Mouse (Mus musculus): ENCODE measurements around the gene Eepd1. TPM values are rescaled to one million over a fixed set of nuclear protein-coding genes. Genes with fewer than 3 reads are reported as not detected.
A peak's percentile ranks its signal among the peaks of the same experiment; 100 is the strongest.

Gene Eepd1
- polyA plus RNA-seq, 1 experiment from 2014 or later = 13.7 TPM

GRCm38 (mm10) chr9:25496196-25496595, 14.8 kb downstream of the Eepd1 start:
- DNase-seq (ENCODE audit: low spot score) (no peak), ATAC-seq (ENCODE audit: low read depth) (peak; percentile 44; the same call in 1 of the 2 replicates)
- H3K4me1 ChIP-seq (ENCODE audit: control insufficient read depth, insufficient read depth, low read length) = no peaks in the 10 kb centered on the region
- H3K27ac ChIP-seq (replicated peaks; ENCODE audit: low read depth, low read length) = no peak overlapping the region
- no peaks in the 10 kb centered on the region for H3K27me3 ChIP-seq (replicated peaks; ENCODE audit: control insufficient read depth, insufficient read depth, low read length)
- no peak overlapping the region for H3K4me2 ChIP-seq (ENCODE audit: low read depth, low read length)
- H3K4me3 ChIP-seq (ENCODE audit: low read depth, low read length) = no peak overlapping the region
- no peaks in the 10 kb centered on the region for H3K36me3 ChIP-seq (ENCODE audit: control insufficient read depth, insufficient read depth, low read length)
- WGBS = 71% methylated on average over 4 of the region's 4 CpGs
- H3K9ac ChIP-seq (ENCODE audit: low read depth, low read length) = no peak overlapping the region
- no peaks in the 10 kb centered on the region for H3K9me3 ChIP-seq (ENCODE audit: control insufficient read depth, low read length)

GRCm38 (mm10) chr9:25496703-25497102, 15.4 kb downstream of the Eepd1 start:
- Histone ChIP-seq H3K9me3 (ENCODE audit: control insufficient read depth, low read length) (no peaks in the 10 kb centered on the region), H3K36me3 (ENCODE audit: control insufficient read depth, insufficient read depth, low read length) (no peaks in the 10 kb centered on the region), H3K9ac (ENCODE audit: low read depth, low read length) (no peak overlapping the region), H3K4me1 (ENCODE audit: control insufficient read depth, insufficient read depth, low read length) (no peaks in the 10 kb centered on the region), H3K4me2 (ENCODE audit: low read depth, low read length) (no peak overlapping the region), H3K27me3 (replicated peaks; ENCODE audit: control insufficient read depth, insufficient read depth, low read length) (no peaks in the 10 kb centered on the region), H3K4me3 (ENCODE audit: low read depth, low read length) (no peak overlapping the region), H3K27ac (replicated peaks; ENCODE audit: low read depth, low read length) (no peak overlapping the region)
- WGBS = 72% methylated on average over 2 of the region's 2 CpGs
- peak; percentile 17 for DNase-seq (ENCODE audit: low spot score)
- ATAC-seq (ENCODE audit: low read depth) = peak; percentile 83; the same call in 1 of the 2 replicates

GRCm38 (mm10) chr9:25498770-25499169, 17.4 kb downstream of the Eepd1 start:
- Histone ChIP-seq H3K36me3 (ENCODE audit: control insufficient read depth, insufficient read depth, low read length) (no peaks in the 10 kb centered on the region), H3K9me3 (ENCODE audit: control insufficient read depth, low read length) (no peaks in the 10 kb centered on the region), H3K4me1 (ENCODE audit: control insufficient read depth, insufficient read depth, low read length) (no peaks in the 10 kb centered on the region), H3K27me3 (replicated peaks; ENCODE audit: control insufficient read depth, insufficient read depth, low read length) (no peaks in the 10 kb centered on the region), H3K27ac (replicated peaks; ENCODE audit: low read depth, low read length) (no peak overlapping the region), H3K4me2 (ENCODE audit: low read depth, low read length) (no peak overlapping the region), H3K9ac (ENCODE audit: low read depth, low read length) (no peak overlapping the region), H3K4me3 (ENCODE audit: low read depth, low read length) (no peak overlapping the region)
- WGBS = 22% methylated on average over 4 of the region's 4 CpGs
- no peak for ATAC-seq (ENCODE audit: low read depth)
- peak; percentile 17 for DNase-seq (ENCODE audit: low spot score)

- no peaks in the 10 kb centered on the region for H3K27me3 ChIP-seq (replicated peaks; ENCODE audit: control insufficient read depth, insufficient read depth, low read length)
- 0 out of 2 replicates have a peak overlapping the region, but pooled peaks have one; percentile 5 for H3K9ac ChIP-seq (ENCODE audit: low read depth, low read length)
- no peak overlapping the region for H3K4me2 ChIP-seq (ENCODE audit: low read depth, low read length)
- H3K4me1 ChIP-seq (ENCODE audit: control insufficient read depth, insufficient read depth, low read length) = no peaks in the 10 kb centered on the region
- H3K27ac ChIP-seq (replicated peaks; ENCODE audit: low read depth, low read length) = no peak overlapping the region
- no peaks in the 10 kb centered on the region for H3K9me3 ChIP-seq (ENCODE audit: control insufficient read depth, low read length)
- no peak for DNase-seq (ENCODE audit: low spot score)
- no peak overlapping the region for H3K4me3 ChIP-seq (ENCODE audit: low read depth, low read length)
- H3K36me3 ChIP-seq (ENCODE audit: control insufficient read depth, insufficient read depth, low read length) = no peaks in the 10 kb centered on the region
- ATAC-seq (ENCODE audit: low read depth) = no peak
- WGBS = 38% methylated on average over 3 of the region's 3 CpGs
Observed at GRCm38 (mm10) chr9:25499306-25499705, 18.0 kb downstream of the Eepd1 start.

- WGBS = 89% methylated on average over 2 of the region's 2 CpGs
- Histone ChIP-seq H3K27ac (replicated peaks; ENCODE audit: low read depth, low read length) (no peak overlapping the region), H3K36me3 (ENCODE audit: control insufficient read depth, insufficient read depth, low read length) (no peaks in the 10 kb centered on the region), H3K4me2 (ENCODE audit: low read depth, low read length) (no peak overlapping the region), H3K9ac (ENCODE audit: low read depth, low read length) (no peak overlapping the region), H3K9me3 (ENCODE audit: control insufficient read depth, low read length) (no peaks in the 10 kb centered on the region), H3K4me1 (ENCODE audit: control insufficient read depth, insufficient read depth, low read length) (peaks cover 7% of the 10 kb centered on the region), H3K27me3 (replicated peaks; ENCODE audit: control insufficient read depth, insufficient read depth, low read length) (no peaks in the 10 kb centered on the region), H3K4me3 (ENCODE audit: low read depth, low read length) (no peak overlapping the region)
- DNase-seq (ENCODE audit: low spot score) (no peak), ATAC-seq (ENCODE audit: low read depth) (no peak)
Observed at GRCm38 (mm10) chr9:25500031-25500430, 18.7 kb downstream of the Eepd1 start.

- Histone ChIP-seq H3K36me3 (ENCODE audit: control insufficient read depth, insufficient read depth, low read length) (no peaks in the 10 kb centered on the region), H3K4me3 (ENCODE audit: low read depth, low read length) (no peak overlapping the region), H3K27ac (replicated peaks; ENCODE audit: low read depth, low read length) (no peak overlapping the region), H3K4me1 (ENCODE audit: control insufficient read depth, insufficient read depth, low read length) (peaks cover 11% of the 10 kb centered on the region), H3K27me3 (replicated peaks; ENCODE audit: control insufficient read depth, insufficient read depth, low read length) (no peaks in the 10 kb centered on the region), H3K4me2 (ENCODE audit: low read depth, low read length) (no peak overlapping the region), H3K9ac (ENCODE audit: low read depth, low read length) (no peak overlapping the region), H3K9me3 (ENCODE audit: control insufficient read depth, low read length) (no peaks in the 10 kb centered on the region)
- 84% methylated on average over 3 of the region's 3 CpGs for WGBS
- DNase-seq (ENCODE audit: low spot score) (no peak), ATAC-seq (ENCODE audit: low read depth) (no peak)
Observed at GRCm38 (mm10) chr9:25508825-25509224, 27.5 kb downstream of the Eepd1 start.

GRCm38 (mm10) chr9:25510572-25510971, 29.2 kb downstream of the Eepd1 start:
- no peak overlapping the region for H3K9ac ChIP-seq (ENCODE audit: low read depth, low read length)
- DNase-seq (ENCODE audit: low spot score) (no peak), ATAC-seq (ENCODE audit: low read depth) (no peak)
- 68% methylated on average over 11 of the region's 11 CpGs for WGBS
- H3K4me3 ChIP-seq (ENCODE audit: low read depth, low read length) = no peak overlapping the region
- no peaks in the 10 kb centered on the region; the same call in 1 of the 2 replicates for H3K4me1 ChIP-seq (ENCODE audit: control insufficient read depth, insufficient read depth, low read length)
- H3K9me3 ChIP-seq (ENCODE audit: control insufficient read depth, low read length) = no peaks in the 10 kb centered on the region
- no peak overlapping the region for H3K4me2 ChIP-seq (ENCODE audit: low read depth, low read length)
- no peaks in the 10 kb centered on the region for H3K27me3 ChIP-seq (replicated peaks; ENCODE audit: control insufficient read depth, insufficient read depth, low read length)
- H3K27ac ChIP-seq (replicated peaks; ENCODE audit: low read depth, low read length) = no peak overlapping the region
- H3K36me3 ChIP-seq (ENCODE audit: control insufficient read depth, insufficient read depth, low read length) = no peaks in the 10 kb centered on the region

- H3K27me3 ChIP-seq (replicated peaks; ENCODE audit: control insufficient read depth, insufficient read depth, low read length) = no peaks in the 10 kb centered on the region
- no peaks in the 10 kb centered on the region for H3K9me3 ChIP-seq (ENCODE audit: control insufficient read depth, low read length)
- ATAC-seq (ENCODE audit: low read depth) = no peak
- no peak overlapping the region for H3K9ac ChIP-seq (ENCODE audit: low read depth, low read length)
- H3K4me1 ChIP-seq (ENCODE audit: control insufficient read depth, insufficient read depth, low read length) = peaks cover 7% of the 10 kb centered on the region; the same call in 1 of the 2 replicates
- no peak overlapping the region for H3K4me2 ChIP-seq (ENCODE audit: low read depth, low read length)
- DNase-seq (ENCODE audit: low spot score) = peak; percentile 83
- H3K27ac ChIP-seq (replicated peaks; ENCODE audit: low read depth, low read length) = no peak overlapping the region
- no peak overlapping the region for H3K4me3 ChIP-seq (ENCODE audit: low read depth, low read length)
- H3K36me3 ChIP-seq (ENCODE audit: control insufficient read depth, insufficient read depth, low read length) = no peaks in the 10 kb centered on the region
- WGBS = 46% methylated on average over 2 of the region's 2 CpGs
Observed at GRCm38 (mm10) chr9:25513050-25513449, 31.7 kb downstream of the Eepd1 start.

GRCm38 (mm10) chr9:25513556-25513955, 32.2 kb downstream of the Eepd1 start:
- Histone ChIP-seq H3K9me3 (ENCODE audit: control insufficient read depth, low read length) (no peaks in the 10 kb centered on the region), H3K9ac (ENCODE audit: low read depth, low read length) (no peak overlapping the region), H3K4me2 (ENCODE audit: low read depth, low read length) (no peak overlapping the region), H3K27ac (replicated peaks; ENCODE audit: low read depth, low read length) (no peak overlapping the region), H3K4me3 (ENCODE audit: low read depth, low read length) (no peak overlapping the region), H3K27me3 (replicated peaks; ENCODE audit: control insufficient read depth, insufficient read depth, low read length) (no peaks in the 10 kb centered on the region), H3K36me3 (ENCODE audit: control insufficient read depth, insufficient read depth, low read length) (no peaks in the 10 kb centered on the region), H3K4me1 (ENCODE audit: control insufficient read depth, insufficient read depth, low read length) (peaks cover 9% of the 10 kb centered on the region; the same call in 1 of the 2 replicates)
- no peak for ATAC-seq (ENCODE audit: low read depth)
- no peak for DNase-seq (ENCODE audit: low spot score)
- 72% methylated on average over 3 of the region's 3 CpGs for WGBS
